Mouse (Mus musculus) erythroblast, embryonic 14.5 days (primary cell): ENCODE results near the gene Son.

Source experiments
- GATA1 ChIP-seq: IDR thresholded peaks from 2 replicates; pipeline ENCODE4 v1.6.1; 2012; ENCODE audit warnings: low read length, inconsistent platforms, mixed read lengths
- TAL1 ChIP-seq: IDR thresholded peaks from 3 replicates; pipeline ENCODE4 v1.6.1; 2012; ENCODE audit warnings: low read length, inconsistent platforms, mixed read lengths

GRCm38 (mm10) chr16:91716927-91717349 lies 69.6 kb downstream of the Son start:
- TF ChIP-seq GATA1 (peak; percentile 93), TAL1 (peak; percentile 97)
